Mouse (Mus musculus) cerebellum, postnatal 14 days (tissue): ENCODE data around the gene Sstr4.

Experiments
- DNase-seq, 2 experiments: peaks; one replicate each; pipeline ENCODE4 v3.0.0; 2021; ENCODE audit warnings: mixed read lengths in 2 of 2

Sstr4 gene

DNA sequence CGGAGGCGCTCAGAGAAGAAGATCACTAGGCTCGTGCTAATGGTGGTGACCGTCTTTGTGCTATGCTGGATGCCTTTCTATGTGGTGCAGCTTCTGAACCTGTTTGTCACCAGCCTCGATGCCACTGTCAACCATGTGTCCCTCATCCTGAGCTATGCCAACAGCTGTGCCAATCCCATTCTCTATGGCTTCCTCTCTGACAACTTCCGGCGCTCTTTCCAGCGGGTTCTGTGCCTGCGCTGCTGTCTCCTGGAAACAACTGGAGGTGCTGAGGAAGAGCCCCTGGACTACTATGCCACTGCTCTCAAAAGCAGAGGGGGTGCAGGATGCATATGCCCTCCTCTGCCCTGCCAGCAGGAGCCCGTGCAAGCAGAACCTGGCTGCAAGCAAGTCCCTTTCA lies 1.1 kb downstream of the Sstr4 start:
- DNase-seq = no peak

DNA sequence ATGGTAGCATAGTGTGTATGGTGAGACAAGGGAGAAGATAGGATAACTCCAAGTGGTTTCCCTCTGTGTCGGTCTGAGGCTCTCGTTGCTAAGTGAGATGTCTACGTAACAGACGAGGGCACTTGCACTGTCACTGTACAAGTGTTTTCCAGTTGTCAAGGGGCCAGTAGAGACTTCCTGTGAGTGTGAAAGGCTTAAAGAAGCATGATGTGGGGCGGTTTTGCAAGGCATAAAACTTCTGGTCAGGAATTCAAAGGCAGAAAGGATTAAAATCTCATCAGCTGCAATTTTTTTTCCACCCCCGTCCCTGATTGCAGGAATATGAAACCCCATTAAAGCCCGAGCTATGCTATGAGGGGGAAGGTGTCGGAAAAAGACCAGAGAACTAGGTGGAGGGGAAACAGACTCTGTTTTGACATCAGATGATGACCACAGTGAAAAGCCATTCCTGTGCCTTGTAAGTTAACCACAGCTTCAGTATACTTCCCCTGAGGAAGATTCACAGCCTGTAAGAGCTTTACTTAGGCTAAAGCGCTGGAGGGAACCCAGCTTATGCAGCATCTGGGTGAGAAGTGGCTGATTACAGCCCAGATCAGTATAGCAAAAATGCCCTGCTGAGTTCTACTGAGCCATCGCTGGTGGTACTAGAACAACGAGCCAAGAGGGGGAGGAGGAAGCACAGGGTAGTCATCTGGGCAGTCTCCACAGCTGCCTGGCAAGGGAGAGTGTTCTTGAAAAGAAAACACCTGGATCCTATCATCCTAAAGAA lies 2.1 kb downstream of the Sstr4 start:
- no peak for DNase-seq

DNA sequence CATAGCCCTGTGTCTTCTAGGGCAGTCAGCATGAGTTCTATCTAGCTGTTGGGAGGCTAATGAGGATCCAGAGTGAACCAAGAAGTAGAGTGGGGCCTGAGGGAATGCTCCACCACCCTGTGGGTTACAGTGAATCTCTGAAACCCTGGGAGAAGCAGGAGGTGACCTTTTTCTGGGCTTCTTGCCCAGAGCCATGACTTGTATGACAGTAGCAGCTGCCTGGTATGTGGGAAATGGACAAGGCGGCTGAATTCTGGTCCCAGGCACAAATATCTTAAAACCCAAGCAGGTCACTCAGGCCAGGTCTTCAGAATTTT lies 2.6 kb downstream of the Sstr4 start:
- DNase-seq = no peak

DNA sequence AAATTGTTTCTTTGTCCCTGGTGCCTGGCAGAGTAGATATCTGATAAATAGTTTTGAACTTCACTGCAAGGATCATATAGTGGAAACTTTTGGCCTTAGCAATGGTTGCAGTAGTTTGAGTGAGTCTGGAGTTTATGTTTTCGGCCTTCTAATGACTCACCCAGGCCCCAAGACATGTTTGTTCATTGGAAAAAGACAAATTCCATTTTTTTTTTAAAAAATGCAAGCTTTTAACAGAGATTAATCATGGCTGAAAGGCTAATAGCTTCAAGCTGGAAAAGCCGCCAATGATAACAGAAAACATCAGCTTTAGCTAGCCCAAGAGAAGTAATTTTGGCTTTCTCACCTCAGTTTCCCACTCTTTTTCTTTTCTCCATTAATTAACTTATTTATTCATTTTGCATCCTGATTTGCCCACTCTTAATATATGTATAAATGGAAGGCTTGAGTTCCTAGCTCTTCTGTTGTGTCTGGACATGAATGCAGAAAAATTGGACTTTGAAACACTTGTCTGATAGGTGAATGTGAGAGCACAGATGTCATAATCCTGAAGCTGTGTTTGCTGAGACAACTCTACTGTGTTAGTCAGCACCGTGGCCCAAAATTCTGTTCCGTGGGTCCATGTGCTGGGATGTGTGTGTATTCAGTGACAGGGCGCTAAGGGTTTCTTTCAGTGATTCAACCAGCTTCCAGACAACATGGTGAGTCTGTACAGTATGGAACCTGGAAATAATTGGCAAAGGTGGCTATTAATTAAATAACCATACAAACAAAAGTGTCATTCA lies 3.9 kb downstream of the Sstr4 start:
- DNase-seq = no peak

DNA sequence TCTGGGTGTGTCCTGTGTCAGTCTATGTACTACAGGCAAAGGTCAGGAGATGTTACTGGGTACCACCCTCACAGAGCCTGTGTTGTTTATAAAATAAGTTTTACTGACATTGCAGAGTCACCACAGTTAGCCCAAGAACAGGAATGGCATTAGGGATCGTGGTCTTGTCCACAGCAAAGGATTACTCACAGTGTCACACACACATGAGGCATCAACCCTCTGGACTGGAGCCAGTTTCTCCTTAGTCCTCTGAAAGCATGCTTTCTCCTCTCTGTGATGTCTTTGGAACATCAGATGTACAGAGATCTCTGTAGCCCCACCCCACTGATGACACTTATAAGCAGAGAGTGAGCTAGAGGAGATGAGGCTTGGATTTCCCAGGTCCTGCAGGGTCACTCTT lies 7.1 kb downstream of the Sstr4 start:
- DNase-seq = no peak

DNA sequence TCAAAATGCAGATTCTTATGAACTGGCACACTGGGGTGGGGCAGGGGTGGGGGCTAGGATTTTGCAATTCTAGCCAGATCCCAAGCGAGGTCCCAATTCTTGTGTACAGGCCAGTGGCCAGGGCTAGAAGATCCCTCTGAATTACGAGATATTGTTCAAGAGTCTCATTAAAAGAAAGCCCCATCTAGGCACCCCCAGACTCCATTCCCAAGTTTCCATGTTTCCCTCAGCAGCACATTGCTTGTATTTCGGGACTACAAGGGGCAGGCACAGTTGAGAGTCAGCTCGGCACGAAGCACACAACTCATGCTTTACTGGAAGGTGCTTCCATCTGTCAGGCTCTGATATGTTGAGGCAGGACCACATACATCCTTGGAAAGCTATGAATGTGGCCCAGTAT lies 9.8 kb downstream of the Sstr4 start:
- DNase-seq = no peak

DNA sequence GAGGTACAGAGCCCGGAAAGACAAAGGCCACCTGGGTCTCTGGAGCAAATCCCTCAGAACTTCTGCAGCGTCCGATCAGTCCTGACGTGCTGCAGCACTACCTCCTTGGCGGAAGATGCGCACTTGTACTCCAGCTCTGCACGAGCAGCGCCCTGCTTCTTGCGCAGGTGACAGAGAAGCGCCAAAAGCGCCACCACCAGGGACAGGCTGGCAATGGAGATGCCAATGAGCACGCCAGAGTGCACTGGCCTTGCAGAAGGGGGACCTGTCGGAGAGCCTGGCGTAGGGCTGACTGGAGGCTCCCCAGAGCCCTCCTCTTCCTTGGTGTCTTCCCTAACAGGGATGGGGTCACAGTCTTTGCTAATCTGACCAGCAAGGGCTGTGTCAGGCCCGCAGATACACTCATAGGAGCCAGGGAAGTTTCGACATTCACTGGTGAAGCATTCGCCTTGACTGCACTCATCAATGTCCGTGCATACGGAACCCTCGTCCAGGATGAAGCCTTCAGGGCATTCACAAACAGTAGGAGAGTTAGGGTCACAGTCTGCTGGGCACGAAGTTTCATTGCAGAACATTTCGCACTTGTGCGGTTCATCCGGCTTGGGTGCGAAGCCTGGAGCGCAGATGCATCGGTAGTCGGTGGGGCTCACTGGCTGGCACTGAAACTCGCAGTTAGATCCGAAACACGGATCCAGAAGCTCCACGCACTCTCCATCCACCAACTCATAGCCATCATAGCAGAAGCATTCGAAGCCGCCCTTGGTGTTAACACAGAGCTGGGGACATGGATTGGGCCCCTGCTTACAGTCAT lies 11.2 kb downstream of the Sstr4 start:
- peak; percentile 40 to 45 for DNase-seq

DNA sequence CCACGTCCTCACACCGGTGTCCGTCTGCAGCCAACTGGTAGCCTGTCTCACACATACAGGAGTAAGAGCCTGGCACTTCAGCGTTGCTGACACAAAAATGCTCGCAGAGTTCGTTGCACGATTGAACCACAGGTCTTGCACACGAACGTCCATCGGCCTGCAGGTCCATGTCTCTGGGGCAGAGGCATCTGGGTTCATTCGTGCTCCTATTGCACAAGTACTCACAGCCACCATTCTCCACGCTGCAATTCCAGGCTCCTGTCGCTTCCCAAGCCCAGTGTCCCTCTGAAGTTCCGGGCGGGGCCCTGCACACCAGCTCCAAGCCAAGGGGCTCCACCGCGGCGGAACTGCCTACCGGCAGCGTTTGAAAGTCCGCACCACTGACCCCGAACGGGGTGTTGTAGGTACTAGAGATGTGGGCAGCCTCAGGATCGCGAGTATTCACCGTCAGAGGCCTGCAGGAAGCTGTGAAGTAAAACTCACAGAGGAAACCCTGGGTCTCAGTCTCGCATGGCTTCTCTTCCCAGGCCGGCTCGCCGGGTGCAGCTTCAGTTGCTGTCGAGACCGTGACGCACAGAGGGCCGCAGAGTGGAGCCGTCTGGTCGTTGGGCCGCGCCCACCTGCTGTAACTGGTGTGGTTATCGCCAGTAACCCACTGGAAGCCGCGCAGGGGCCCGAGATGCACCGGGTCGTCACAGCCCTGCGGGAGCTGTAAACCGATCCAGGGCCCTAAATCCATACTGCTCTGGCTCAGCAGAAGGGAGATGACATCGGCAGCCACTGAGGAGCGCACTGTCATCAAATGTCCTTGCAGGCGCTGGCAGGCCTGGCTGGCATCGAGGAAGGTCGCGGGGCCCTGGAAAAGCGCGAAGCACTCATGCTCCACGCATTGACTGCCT lies 12.1 kb downstream of the Sstr4 start:
- peak; percentile 17 to 18 for DNase-seq

DNA sequence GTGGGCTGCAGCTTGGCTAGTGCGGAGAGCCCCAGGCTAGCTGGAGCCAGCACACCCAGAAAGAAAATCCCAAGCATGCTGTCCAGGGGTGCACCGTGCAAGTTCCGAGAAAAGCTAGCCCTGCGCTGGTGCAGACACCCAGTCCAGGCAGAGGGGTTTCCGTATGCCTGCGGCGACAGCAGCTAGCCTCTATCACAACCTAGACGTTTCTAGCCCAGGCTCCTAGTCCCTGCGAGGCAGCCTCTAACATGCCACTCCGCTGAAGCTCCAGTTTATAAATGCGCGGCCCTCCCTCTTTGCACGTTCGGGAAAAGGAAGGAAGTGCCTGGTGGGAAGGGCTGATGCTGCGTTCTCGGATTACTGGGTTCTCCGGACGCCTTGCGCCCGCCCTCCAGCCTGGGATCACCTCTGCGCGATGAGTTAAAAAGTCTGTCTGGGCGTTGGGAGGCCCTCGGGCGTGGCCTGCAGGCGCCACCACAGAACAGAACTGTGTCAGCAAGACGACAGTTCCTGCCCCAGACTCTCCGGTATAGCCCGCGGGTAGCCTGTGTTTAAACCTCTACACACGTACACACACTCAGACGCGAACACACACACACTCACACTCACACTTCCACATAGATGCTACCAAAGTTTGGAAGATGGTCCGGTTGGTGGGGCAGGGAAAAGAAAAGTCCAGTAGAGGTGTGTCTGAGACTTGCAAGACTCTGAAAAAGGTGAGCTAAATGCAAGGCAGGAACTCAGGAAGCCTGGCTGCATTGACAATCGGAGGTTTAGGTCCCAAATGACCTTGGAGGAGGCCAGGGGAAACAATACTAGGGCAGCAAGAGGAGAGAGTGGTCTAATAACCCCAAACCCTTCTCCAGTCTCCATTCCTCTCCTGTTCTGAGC lies 13.0 kb downstream of the Sstr4 start, which contains the start of gene Thbd:
TSS of gene Thbd (minus strand) at position 319 of the 891 bp plus-strand sequence.
- peak; percentile 7 for DNase-seq

DNA sequence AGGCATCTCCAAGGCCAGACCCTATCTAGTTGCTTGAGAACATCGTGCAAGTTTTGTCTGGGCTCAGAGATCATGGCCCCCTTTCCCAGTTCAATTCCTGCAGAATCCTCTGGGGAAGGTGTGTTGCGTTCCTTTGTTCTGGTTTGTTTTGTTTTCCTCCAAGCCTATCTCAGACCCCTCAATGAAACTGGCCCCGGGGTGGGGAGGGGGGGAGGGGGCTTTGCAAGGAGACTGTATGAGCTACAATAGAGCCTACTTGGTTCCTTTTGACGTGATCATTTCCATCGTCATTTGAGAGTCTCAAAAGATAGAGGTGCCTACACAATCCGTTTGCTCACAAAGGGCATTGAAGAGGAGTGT lies 13.6 kb downstream of the Sstr4 start:
- no peak for DNase-seq

DNA sequence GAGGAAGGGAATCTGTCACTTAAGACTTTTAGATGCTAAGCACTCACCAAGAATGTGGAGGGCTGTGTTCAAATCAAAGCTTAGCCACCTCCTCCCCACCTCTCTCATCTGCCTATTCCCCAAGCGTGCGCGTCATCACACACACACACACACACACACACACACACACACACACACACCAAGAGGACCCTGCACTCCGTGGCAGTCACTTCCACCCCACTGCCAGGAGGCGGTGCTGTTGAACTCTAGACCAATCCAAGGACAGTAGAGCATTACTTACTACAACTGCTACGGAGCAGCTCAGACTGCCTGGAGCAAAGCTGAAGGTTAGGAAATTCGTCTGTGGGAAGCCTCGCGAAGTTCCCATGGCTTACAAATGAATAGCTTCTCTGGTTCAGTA lies 14.0 kb downstream of the Sstr4 start:
- peak; percentile 63 to 77 for DNase-seq

DNA sequence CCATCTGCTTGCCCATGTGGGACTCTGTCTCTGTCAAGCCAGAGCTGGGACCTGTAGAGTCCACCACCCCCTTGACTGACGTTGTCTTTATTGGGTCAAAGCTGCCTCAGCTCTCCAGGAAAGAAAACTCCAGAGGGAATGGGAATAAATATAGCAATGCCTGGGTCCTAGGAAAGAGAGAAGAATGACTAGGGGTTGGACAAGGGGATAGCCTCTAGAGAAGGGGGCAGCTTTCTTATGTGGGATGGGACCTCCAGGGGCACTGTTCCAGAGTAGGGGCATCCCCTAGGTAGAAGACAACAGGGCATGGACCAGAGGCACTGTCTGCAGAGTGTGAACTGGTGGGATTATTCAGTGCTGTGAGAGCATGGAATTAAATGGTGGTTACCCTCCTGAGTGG lies 14.7 kb downstream of the Sstr4 start:
- DNase-seq = no peak

DNA sequence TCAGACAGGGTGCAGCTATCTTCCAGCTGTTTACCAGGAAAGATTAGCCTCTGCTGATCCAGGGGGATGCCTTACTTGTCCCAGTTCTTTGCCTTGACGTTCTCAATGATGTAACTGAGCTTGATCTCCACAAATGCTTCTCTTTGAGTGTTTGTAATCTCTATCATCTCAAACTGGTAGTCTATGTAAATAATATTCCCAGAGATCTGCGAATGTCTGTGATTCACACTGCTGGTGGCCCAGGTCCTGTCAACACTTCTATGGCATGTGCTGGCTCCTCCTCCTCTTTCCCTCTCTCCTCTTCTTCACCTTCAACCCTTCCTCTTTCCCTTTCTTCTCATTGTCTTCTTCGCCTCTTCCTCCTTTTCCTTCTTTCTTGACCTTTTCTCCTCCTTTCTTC lies 24.0 kb downstream of the Sstr4 start:
- no peak for DNase-seq

DNA sequence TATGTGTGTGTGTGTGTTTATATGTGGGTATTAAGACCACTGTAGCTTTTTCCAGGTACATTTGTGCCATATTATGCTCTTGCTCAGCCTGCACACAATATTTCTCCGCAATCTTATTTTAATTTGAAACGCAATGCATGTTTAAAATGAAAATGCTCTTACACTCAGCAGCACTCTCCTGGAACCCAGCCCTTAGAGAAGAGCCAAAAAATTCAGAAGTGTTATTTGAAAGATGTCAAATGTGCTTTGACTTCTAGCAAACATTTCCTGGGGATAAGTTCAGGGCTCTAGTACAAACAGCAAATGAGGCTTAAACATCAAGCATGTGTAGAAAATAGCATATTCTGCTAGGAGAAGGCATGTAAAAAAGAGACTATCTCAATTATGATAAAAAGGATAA lies 24.6 kb downstream of the Sstr4 start:
- DNase-seq = no peak

DNA sequence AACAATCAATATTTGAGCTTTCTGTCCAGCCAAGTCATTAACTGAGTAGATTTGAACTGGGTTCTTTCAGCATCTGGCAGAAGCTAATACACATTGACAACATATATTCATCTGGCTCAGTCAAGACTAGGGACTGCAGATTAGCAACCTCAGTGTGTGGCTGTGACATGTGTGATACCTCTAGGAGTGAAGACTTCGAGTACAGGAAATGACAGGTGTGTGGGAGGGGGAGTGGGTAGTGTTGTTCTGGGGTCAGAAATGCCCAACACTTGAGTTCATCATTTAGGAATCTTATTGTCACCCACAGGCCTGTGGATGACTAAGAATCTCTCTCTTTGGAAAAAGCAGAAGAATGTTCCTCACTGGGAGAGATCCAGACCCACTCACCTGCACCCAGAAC lies 26.0 kb downstream of the Sstr4 start:
- DNase-seq = no peak

DNA sequence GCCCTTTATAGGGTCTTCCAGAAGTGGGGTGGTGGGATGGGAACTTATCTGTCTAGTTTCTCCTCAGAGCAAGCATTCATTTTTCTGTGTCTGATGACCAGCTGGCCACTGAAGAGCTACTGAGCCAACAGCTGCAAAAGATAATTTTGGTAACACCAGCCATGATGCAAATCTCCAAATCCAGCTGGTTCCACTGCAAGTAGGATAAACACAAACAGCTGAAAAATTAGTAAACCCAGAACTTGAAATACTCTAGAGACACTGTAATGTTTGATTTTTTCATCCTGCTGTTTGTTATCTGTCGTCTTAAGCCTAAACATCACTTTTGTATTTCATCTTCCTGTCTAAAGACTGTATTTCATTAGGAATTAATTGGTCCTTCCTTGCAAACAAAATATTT lies 26.6 kb downstream of the Sstr4 start:
- no peak for DNase-seq

DNA sequence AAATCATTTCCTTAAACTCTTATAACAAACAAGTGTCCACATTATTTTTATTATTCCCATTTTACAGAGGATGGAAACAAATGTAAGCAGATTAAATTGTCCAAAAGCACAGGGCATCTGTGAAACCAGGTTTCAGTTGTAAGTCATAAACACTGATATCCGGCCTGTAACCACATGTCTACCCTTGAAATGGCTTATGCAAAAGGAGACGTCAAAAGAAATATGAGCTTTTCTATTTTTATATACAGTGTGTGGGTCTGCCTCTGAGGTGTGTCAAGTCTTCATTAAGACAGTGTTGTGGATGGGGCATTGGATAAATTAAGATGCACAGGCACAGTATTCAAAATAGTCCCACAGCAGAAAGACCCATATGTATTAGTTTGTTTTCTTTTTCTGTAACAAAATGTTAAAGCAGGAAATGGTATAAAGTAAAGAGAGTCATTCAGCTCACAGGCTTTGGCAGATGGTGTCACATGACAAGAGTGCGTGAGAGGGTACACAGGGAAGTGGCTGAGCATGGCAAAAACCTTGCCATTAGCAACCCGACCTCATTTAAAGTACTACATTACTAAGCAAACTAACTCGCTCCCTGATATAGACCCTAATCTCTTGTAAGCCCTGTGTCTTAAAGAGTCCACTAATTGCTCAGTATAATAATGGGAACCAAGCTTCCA lies 30.7 kb downstream of the Sstr4 start:
- no peak for DNase-seq

DNA sequence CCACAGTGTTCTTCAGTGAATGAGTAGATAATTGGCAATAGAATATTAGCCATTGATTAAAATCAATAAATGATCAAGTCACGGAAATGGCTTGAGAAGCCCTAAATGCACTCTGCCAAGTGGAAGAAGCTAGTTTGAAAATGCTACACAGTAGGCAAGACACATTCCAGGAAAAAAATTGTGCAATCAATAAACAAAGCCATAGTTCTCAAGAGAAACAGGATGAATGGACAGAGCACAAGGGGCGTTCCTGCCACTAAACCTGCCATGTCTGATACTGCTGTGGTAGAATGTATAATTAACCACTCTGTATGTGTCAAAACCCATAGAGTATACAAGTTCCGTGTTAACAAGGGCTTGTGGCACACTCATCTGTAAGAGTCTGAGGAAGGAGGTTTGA lies 32.4 kb downstream of the Sstr4 start:
- no peak for DNase-seq

DNA sequence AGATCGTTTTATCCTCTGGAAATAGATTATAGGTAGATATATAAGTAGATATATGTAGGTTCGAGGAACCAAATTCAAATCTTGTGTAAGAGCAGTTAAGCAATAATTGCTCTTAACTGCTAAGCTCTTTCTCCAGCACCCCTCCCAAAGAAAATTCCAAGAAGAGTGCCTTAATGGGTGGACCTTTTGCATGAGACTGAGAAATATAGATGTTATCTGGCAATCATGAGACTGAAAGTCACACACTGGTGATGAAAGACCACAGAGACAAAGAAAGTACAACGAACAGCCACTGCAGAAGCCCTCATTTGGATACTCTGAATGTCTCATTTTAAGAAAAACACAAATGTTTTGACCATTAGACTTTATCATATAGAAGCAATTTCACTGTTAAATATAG lies 33.4 kb downstream of the Sstr4 start:
- DNase-seq = no peak

DNA sequence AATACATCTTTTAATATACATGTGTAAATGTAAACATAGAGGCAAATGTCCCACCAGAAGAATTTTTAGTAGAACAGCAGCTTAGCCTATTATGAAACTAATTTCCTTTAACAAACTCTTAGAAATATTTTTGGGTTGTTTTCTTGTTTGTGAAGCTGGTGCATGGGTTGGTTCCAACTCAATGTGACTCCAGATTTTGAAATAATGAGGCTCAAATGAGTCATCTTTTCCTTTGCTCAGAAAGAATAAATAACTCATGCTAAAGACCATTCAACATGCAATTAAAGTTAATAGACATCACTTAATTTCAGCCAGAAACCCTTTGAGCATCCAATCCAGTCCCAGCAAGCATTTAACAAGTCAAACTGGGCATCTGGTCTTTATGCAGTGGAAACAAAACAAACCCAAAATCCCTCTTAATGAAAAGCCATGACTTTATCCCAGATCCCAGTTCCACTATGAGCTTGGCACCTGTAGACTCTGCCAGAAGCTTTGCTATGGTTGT lies 33.9 kb downstream of the Sstr4 start:
- no peak for DNase-seq

DNA sequence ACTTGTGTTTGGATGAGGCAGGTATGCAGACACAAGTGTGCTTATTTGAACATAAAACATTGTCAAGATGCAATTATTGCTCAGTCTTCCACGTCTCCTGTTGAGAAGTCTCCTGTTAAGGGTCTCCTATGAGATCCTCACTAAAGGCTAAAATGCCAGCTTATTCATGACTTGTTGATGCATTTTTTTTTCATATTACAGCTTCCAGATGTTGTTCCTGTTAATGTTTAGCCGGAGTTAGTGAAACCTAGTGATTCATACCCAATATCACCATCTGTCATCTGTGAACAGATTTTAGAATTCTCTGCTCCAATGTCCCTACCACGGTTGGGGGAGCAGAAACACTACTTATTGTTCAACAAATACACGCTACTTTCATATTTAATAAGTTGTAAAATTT lies 35.8 kb downstream of the Sstr4 start:
- no peak for DNase-seq
